Mouse (Mus musculus) spleen, postnatal 14 days (tissue): ENCODE results near the gene Kif27.

Experiments
- DNase-seq, 2 experiments: peaks; one replicate each; pipeline ENCODE4 v3.0.0; 2021 to 2022; ENCODE audit warnings: low spot score in 2 of 2

Kif27 gene

DNA sequence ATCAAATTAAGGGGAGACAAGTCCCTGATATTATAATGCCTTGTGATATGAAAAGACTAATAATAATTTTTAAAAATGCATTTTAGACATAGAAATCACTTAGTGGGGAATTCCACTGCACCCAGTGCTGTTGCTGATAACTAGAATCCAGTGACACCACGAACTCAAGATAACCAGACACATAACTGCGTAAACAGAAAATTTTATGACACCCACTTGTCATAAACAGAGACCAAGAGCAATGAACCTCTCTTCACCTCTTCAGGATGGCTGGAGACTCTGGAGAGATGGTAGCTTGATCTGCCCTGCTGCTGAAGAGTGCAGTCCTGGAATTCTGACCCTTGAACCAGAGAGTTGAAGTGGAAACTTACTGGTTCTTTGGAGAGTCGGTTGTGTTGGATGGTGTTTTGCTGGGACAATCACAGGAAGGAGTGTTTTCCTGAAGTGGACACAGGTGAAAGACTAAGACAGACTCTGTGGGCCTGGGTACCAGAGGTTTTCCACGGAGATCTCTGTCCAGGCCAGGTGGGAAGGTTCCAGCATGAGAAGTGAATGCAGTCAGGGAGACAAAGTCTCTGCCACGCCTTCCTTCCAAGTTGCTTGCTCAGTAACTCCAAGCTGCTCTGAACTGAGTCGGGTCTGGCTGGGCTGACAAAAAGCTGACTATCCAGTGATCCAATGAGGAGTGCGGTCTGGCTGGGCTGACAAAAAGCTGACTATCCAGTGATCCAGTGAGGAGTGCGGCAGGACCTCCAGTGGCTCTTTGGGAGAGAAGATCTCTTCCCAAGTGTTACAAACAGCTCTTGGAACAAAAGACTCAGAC is 5.6 kb upstream of the Kif27 start:
- no peak for DNase-seq

DNA sequence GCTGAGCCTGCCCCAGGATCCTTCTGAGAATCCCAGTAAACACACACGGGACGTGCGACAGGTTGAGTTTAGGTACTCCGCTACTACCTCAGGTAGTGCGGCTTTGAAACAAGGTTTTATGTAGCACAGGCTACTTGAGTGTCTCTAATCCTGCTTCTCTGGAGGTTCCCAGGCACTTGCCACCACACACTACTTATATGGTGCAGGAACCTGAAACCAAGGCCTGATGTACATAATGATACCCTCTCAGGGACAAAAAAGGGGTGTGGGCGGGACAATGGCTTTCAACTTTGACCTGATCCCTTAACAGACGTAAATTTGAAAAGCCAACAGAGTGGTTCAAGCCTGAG is 357 bp upstream of the Kif27 start:
- no peak for DNase-seq

DNA sequence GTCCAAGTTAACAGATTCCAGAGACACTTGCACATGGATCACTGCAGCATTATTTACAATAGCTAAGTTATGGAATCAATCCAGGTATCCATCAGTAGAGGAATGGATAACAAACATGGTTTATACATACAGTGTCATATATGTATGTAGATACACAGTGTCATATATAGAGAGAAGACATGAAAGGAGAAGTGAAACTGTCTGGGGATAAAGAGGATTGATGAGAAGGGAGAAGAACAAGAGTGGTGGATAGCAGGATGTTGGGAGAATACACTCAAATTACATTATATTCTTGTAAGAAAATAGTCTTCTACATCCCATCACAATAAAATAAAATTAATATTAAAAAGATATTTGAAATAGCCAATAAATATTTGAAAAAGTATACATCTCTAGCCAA is 5.9 kb downstream of the Kif27 start:
- DNase-seq, result no peak

DNA sequence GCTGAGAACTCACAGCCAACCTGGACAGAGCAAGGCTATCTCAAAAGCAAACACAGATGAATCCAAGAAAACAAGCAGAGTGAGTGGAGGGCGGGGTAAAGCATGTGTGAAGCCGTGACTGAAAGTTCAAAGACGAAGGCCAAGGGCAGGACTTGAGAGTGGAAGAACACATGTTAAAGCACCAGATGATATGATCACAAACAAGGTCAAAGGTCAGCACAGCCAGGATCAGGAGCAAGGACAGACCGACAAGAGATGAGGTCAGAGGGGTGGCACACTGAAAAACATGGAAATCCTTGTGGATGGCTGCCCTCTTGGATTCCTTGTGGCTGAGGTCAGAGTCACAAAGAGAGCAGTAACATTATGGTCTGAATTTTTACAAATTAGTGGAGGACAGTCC is 8.3 kb downstream of the Kif27 start:
- DNase-seq, result no peak

DNA sequence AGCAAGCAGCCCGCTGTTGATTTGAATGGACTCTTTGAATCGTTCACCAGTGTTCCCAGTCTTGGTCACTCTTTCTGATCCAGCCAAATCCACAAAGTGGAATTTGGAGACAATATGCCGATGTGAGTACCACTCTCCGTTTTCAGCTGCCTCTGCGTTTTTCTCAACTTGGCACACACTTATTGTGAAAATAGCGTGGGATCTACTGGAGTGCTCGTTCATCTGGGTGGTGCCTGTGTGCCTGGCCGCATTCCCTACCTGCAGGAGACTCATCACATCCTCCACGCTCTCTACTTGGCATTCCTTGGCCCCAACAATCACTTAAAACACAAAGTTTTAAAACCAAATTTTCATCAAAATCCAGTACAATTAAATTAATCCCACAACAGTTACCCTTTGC is 14.4 kb downstream of the Kif27 start:
- no peak for DNase-seq

DNA sequence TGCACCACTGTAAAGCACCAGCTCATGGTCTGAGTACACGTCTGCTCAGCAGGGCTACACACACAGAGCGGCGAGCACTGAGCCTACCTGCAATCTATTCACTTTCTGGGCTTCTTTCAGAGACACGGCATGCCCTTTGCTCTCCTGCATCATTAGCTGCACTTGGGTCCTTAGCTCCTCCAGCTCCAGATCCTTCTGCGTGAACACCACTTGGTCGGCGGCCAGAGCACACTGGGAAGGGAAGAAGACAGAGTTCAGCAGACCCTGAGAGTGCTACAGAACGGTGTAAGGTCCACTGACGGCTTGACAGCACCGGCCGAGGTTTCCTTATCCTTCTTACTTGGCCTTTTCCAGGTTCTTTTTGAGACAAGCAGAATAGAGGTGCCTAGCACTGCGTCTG is 21.5 kb downstream of the Kif27 start:
- DNase-seq, result no peak

DNA sequence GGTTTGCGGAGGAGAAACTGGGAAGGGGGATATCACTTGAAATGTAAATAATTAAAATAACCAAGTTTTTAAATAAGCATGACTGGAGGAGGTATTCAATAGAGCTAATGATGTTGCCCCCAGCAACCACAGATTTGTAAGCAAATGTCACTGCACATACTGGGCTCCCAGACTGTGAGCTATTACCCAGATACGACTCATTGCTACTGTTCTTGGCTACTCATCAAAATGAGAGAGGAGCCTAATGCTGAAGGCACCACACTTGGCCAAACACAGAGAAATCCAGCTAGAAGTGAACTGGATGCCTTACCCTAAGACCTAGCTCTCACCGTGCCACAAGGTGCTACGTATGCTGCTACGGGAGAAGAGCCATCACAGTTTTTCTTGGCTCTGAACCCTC is 24.8 kb downstream of the Kif27 start:
- no peak for DNase-seq

DNA sequence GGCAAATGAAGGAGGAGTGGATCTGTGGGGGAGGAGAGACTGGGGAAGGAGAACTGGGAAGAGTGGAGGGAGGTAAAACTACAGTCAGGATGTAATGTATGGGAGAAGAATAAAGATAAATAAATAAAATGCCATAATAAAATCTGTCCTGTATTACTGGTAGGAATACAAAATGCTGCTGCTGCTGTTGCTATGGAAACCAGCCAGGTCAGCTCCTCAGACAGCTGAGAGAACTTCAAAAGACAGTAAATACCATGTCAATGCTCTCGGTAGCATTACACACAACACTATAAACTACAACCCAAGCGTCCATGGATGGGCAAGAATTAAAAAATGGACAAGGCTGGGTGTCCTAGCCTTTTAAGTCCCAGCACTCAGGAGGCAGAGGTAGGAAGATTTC is 41.2 kb downstream of the Kif27 start:
- DNase-seq, result no peak

DNA sequence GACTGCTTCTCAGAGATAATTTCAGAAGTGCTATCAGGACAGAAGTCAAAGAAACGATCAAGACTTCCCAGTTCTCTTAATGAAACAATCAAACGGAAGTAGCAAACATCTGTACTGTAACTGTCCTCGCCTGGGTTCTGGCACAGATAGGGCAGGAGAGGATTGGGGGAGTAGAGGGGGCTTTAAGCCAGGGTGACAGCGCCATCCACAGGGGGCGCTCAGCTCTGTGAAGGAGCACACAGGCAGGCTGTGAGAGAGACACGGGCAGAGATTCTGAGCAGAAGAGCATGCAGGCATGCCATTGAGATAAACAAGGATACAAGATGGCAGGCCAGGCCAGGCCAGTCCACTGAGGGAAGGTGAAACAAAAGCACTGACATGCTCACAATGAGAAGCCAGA is 43.9 kb downstream of the Kif27 start:
- DNase-seq, result no peak

DNA sequence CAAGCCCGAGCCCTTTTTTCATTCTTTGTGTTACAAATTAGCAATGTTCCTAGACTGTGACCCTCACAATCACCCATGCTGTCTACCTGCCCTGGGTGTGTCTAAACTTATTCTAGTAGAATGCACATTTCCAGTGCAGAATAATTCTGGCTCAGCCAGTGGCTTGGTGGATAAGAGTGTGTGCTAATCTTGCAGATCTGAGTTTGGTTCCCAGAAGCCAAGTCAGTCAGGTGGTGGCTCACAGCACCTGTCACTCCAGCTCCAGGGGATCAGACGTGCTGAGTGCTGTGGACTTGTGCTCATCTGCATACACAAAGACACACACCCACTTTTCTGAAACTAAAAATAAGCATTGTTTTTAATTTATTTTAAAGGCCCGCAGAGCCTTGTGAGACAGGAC is 45.2 kb downstream of the Kif27 start:
- DNase-seq, result no peak

DNA sequence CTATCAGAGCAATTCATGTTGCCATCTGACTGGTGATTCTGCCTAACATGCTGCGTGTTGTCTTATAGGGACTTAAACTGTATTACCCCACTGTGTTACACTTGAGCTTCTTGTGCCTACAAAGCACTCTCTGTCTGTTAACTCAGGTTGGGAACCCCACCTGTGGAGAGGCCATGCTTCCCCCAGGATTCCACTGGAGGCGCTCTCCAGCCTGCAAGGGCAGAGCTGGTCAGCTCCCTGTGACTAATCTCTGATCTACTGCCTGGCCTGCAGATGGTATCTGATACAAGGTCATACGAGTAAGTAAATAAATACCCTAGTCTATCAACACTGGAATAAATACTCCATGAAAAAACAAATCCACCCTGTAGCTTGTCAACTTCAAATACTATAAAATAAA is 47.6 kb downstream of the Kif27 start:
- DNase-seq, result no peak

DNA sequence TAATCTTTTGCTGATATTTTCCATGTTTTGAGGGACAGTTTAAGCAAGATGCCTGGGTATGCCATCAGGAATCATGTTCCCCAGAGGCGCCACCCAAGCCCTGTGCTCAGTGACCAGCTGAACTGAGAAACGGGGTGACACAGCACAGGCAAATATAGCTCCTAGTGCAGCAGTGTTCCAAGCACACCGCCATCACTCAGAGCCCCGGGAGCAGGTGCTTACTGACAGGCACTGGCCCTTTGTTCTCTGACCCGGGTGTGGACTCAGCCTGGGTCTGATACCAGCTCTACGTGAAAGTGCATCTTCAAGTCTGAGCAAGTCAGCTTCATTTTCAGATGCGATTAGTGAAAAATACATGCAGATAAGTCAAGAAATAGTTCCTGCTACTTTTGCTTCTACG is 49.4 kb downstream of the Kif27 start:
- DNase-seq, result no peak

DNA sequence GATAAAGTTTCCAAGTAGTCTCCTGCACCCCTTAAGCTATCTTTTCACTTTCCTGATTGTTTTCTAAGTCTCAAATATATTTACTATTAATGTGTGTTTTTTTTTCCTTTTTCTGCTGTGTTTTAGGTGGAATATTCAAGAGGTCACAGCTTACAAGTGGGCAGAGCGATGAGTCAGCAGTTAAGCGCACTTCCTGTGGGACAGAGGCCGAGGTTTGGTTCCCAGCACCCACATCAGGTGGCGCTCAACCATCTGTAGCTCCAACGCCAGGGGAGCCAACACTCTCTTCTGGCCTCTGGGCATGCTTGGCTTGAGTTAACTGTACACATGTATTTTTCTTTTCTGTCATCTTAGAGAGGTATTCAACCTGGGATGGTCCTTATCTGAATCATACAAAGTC is 51.5 kb downstream of the Kif27 start:
- DNase-seq, result no peak

DNA sequence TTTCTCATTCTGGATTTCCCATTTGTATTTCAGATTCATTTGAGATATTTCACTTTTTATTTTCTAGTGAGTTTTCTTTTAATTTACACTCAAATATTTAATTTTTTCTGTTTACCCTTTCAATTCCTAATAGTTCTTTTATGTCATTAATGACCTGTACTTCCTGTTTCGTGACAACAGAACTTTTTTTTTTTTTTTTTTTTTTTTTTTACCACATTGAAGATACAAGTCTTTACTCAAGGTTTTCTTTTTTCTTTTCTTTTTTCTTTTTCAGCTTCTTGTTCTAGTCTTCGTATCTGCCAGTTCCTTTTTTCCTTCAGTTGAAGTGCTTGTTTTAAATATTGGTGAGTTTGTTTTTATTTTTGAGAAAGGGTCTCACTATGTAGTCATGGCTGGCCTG is 53.7 kb downstream of the Kif27 start:
- no peak for DNase-seq

DNA sequence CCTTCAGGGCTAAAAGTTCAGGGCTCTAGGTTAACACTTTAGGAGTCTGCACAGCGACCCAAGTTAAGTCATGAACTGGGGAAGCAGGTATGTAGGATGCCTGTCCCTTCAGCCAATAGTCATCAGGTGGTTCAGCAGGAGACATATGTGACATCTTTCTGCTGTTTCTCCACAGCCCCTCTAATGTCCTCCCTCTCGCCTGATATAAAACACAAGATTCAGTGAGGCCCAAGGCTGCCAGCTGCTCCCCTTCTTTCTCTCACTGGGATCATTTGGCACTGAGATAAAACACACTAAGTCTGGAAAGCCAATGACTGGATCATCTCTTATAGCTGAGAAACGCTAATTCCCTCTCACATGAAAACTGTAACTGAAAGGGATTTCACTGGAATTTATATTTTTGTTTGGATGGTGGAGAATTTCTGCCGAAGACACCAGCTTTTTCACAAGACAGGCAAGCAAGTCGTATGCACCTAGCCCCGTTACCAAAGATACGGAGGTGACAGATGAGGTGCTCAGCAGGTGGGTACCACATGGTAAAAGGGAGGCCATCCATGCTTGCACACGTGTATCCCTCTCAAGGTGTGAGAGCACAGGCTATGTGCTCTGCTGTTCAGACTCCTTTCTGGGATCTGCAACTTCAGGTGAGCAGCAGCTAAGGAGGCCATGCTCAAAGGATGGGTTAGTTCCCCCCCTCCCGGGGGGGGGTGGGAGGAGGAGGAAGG is 56.3 kb downstream of the Kif27 start:
- no peak for DNase-seq

DNA sequence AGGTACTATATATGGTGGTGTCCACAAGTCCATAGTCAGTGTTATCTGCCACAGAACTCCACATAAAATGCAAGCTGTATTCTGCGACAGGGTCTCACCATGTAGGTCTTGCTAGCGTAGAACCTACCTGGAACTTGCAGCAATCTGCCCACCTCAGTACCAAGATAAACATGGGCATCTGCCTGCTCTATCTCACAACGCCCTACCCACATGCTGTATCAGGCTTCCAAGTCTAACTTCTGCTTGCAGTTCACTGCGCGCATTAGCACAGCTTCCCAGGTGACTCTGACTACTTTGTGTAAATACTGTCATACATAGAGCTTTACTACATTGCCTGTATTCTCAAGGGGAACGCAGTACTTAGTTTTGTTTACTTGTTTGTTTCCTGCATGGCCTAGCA is 57.0 kb downstream of the Kif27 start:
- DNase-seq, result no peak

DNA sequence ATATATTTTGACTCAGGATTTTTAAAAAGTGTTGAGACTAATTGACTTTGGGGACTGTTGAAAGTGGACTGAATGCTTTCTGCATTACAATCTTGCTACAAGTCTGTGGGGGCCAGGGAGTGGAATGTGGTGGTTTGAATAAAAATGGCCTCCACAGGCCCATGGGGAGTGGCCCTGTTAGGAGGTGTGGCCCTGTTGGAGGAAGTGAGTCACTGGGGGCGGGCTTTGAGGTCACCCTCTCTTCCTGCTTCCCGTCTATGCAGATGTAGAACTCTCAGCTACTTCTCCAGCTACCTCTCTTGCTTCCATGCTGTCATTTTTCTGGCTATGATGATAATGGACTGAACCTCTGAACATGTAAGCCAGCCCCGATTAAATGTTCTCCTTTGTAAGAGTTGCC is 60.2 kb downstream of the Kif27 start:
- no peak for DNase-seq

DNA sequence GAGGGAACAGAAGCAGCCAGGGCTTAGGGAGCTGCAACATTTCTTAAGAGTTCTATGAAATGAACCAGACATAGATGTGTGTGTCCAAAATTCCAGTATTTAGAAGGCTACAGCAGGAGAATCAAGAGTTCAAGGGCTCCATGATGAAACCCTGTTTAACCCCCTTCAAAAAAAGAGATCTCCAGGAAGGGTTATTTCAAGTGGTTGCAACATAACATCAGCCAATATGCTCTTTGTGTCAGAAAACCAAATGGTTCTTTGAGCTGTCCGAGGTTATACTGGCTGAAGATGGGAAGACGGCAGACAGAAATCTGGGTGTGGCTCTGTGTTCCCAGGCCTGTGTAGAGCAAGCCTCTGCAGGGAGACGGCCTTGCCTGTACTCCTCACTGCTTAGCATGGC is 63.3 kb downstream of the Kif27 start:
- no peak for DNase-seq

DNA sequence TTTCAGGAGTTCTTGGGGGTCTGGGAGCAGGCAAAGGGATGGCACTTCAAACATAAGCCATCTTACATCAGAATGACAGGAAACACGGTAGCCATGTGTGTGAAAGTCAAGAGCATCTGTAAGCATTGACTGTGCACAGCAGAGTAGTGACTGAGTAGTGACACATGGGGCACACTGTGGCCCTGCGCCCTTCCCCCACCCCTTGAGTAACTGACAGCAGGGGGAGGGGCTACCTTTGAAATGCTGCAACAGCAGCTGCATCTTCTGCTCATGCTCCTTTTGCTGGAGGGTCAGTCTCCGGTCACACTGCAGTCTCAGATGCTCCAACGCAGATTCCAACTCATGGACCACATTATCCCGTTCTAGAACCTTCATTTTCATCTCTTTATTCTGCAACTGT is 66.1 kb downstream of the Kif27 start:
- DNase-seq, result no peak

DNA sequence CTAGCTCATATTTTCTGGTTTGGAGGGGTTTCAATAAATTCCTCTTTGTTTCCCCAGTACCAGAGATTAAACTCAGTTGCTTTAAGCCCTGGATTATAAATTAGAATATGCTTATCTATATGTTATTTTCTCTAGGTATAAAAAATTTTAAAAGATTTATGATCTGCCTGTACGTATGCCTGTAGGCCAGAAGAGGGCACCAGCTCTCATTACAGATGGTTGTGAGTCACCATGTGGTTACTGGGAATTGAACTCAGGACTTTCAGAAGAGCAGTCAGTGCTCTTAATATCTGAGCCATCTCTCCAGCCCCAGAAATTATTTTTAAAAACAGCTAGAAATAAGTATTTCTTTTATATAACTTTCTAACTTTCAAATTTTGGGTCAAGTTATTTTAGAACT is 69.6 kb downstream of the Kif27 start:
- no peak for DNase-seq

DNA sequence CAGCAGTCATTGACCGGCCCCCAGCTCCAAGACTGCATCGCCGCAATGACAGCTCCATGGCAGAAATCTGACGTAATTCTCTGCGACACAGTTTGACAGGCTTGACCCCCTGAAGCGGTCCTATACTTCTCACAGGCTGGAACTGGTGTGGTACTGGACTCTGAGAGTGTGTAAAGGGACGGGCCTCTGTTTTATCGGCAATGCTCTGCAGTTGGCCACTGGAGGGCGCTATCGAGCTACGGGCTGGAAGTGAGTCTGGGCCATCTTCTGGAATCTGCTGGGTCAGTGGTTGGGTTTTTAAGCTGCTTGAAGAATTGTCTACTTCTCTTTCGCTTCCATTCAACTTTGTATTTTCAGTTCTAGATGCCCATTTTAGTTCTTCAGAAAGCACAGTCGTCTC is 71.1 kb downstream of the Kif27 start:
- peak; percentile 55 to 77 for DNase-seq

DNA sequence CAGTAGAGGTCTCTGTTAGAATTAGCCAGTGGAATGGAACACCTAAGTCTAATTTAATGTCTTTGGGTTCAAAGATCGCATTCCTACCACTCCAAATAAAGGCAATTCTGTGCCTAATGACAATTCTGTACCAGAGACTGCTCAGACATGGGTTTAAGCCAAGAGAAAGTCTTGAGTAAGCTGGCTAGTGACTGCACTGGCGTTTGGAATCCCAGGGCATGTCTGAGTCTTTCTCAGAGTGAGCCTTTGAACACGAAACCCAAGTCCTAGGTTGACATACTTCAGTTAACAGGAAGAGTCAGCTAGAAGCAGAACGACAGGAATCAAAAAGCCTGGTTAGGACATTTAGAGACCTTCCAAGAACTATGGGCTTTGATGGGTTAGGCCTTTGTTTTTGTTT is 75.5 kb downstream of the Kif27 start:
- DNase-seq, result no peak

DNA sequence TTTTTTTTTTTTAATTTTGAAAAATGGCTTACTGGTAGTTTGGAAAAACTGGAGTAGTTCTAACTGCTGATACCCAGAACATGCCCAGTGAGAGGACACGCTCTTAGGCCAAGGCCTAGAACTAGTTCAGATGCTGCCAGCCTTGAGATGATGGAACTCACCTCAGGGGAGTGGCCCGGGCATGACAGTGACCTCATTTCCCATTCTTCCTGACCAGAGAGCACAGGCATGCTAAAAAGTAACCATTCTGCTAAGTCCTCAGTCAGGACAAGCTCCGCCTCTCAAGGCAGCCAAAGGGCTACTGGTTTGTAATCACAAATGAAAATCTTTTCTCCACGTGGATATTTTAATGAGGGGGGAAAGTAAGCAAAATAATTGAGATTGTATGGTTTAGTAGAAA is 77.0 kb downstream of the Kif27 start:
- no peak for DNase-seq

DNA sequence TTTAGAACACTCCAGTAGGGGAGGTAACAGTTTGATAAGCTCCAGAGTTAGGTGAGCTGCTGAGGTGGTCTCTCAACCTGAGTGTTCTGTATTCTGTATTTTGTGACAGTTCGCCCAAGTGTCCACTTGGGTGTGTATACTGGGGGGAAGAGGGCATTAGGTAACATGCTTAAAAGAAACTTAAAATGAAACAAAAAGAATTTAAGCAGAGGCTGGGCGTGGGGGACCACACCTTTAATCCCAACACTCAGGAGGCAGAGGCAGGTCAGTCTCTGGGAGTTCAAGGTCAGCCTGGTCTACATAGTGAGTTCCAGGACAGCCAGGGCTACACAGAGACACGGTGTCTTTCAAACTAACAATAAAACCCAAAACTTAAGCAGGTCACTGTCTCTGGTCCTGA is 78.4 kb downstream of the Kif27 start:
- no peak for DNase-seq
